Mouse (Mus musculus) heart, embryonic 14.5 days (tissue): ENCODE measurements around the gene Ltn1. TPM values are rescaled to one million over a fixed set of nuclear protein-coding genes. Genes with fewer than 3 reads are reported as not detected.

Source experiments
- ATAC-seq: fragments of 200-750 bp; cut with Nextera tagmentation; 2 replicates; pipeline ENCODE4 v1.8.0; 2017; ENCODE audit warnings: low read depth, moderate TSS enrichment; ENCODE audit not compliant: insufficient number of reproducible peaks, insufficient read depth, low FRiP score
- H3K27ac ChIP-seq, 2 experiments: fragments of 200-500 bp in 1 of 2; fragments of 300-500 bp in 1 of 2; sonication (generic) in 1 of 2; replicated peaks in 1 of 2; 2 replicates each; pipeline ENCODE4 v1.5.1; 2012 to 2014; ENCODE audit warnings: low read depth in 2 of 2, low read length in 2 of 2, control low read depth in 1 of 2, mild to moderate bottlenecking in 1 of 2, mixed read lengths in 1 of 2; ENCODE audit not compliant: control insufficient read depth in 1 of 2, insufficient read depth in 1 of 2
- H3K27me3 ChIP-seq: fragments of 300-500 bp; sonication (generic); 2 replicates; pipeline ENCODE4 v1.6.1; 2014; ENCODE audit warnings: mild to moderate bottlenecking, low read length, control low read depth; ENCODE audit not compliant: control insufficient read depth, insufficient read depth
- H3K36me3 ChIP-seq: fragments of 300-500 bp; sonication (generic); 2 replicates; pipeline ENCODE4 v1.6.1; 2014; ENCODE audit warnings: mild to moderate bottlenecking, control low read depth, low read length, mixed read lengths; ENCODE audit not compliant: control insufficient read depth, insufficient read depth
- H3K4me1 ChIP-seq, 2 experiments: fragments of 200-500 bp in 1 of 2; fragments of 300-500 bp in 1 of 2; sonication (generic) in 1 of 2; 2 replicates each; pipeline ENCODE4 v1.6.1; 2012 to 2014; ENCODE audit warnings: low read length in 2 of 2, control low read depth in 1 of 2, mixed read lengths in 1 of 2; ENCODE audit not compliant: control insufficient read depth in 2 of 2, insufficient read depth in 2 of 2
- H3K4me2 ChIP-seq: fragments of 300-500 bp; sonication (generic); 2 replicates; pipeline ENCODE4 v1.6.1; 2014; ENCODE audit warnings: mild to moderate bottlenecking, low read length
- H3K4me3 ChIP-seq, 2 experiments: fragments of 200-500 bp in 1 of 2; fragments of 300-500 bp in 1 of 2; sonication (generic) in 1 of 2; 2 replicates each; pipeline ENCODE4 v1.5.1; 2012 to 2014; ENCODE audit warnings: low read length in 2 of 2, mild to moderate bottlenecking in 2 of 2, control low read depth in 1 of 2, low read depth in 1 of 2, moderate library complexity in 1 of 2; ENCODE audit not compliant: control insufficient read depth in 1 of 2, insufficient read depth in 1 of 2
- H3K9ac ChIP-seq: fragments of 300-500 bp; sonication (generic); 2 replicates; pipeline ENCODE4 v1.6.1; 2014; ENCODE audit warnings: mild to moderate bottlenecking, low read length
- H3K9me3 ChIP-seq: fragments of 300-500 bp; sonication (generic); 2 replicates; pipeline ENCODE4 v1.6.1; 2016; ENCODE audit warnings: low read length, control low read depth; ENCODE audit not compliant: control insufficient read depth
- WGBS: fragments of 180-500 bp; shearing (Covaris S2); extraction: QIAGEN DNeasy Blood & Tissue Kit; methylation state at CpG from one replicate; pipeline ENCODE4 v1.1.7; 2014; 5-methylcytosine and 5-hydroxymethylcytosine counted together
- polyA plus RNA-seq: library from polyadenylated mRNA; unstranded; fragments of >200 nt; fragmentation: Nextera tagmentation; extraction: Ambion mirVana; gene quantifications from 2 replicates; pipeline ENCODE4 v1.2.1, GENCODE M21; 2014

Ltn1 gene
- polyA plus RNA-seq, 1 experiment from 2014 or later: 24.6 TPM

GRCm38 (mm10) chr16:87435411-87436205 lies 3.2 kb upstream of the Ltn1 start:
- Histone ChIP-seq H3K36me3 (peaks cover 13% of the 10 kb centered on the region), H3K27ac (no peak overlapping the region), H3K4me1 (peaks cover 0 to 15% of the 10 kb centered on the region in 2 experiments; a peak in 3 of 4 replicates), H3K9ac (no peak overlapping the region), H3K9me3 (no peaks in the 10 kb centered on the region), H3K4me2 (no peak overlapping the region), H3K27me3 (no peaks in the 10 kb centered on the region), H3K4me3 (no peak overlapping the region)
- 80% methylated on average over 13 of the region's 13 CpGs for WGBS
- no peak for ATAC-seq

- no peak overlapping the region for H3K4me3 ChIP-seq
- no peak for ATAC-seq
- peaks cover 13% of the 10 kb centered on the region for H3K36me3 ChIP-seq
- peaks cover 0 to 15% of the 10 kb centered on the region in 2 experiments; a peak in 3 of 4 replicates for H3K4me1 ChIP-seq
- H3K27me3 ChIP-seq: no peaks in the 10 kb centered on the region
- H3K9me3 ChIP-seq: no peaks in the 10 kb centered on the region
- H3K9ac ChIP-seq: no peak overlapping the region
- H3K4me2 ChIP-seq: no peak overlapping the region
- 69% methylated on average over 6 of the region's 6 CpGs for WGBS
- no peak overlapping the region for H3K27ac ChIP-seq
These were observed 2.5 kb upstream of the Ltn1 start for GRCm38 (mm10) chr16:87434946-87435345.

GRCm38 (mm10) chr16:87434266-87434665 lies 1.9 kb upstream of the Ltn1 start:
- WGBS: 87% methylated on average over 7 of the region's 7 CpGs
- Histone ChIP-seq H3K4me2 (no peak overlapping the region), H3K9me3 (no peaks in the 10 kb centered on the region), H3K4me1 (peaks cover 0 to 11% of the 10 kb centered on the region in 2 experiments; a peak in 2 of 4 replicates), H3K27me3 (no peaks in the 10 kb centered on the region), H3K36me3 (peaks cover 13% of the 10 kb centered on the region), H3K27ac (no peak overlapping the region), H3K4me3 (no peak overlapping the region), H3K9ac (no peak overlapping the region)
- ATAC-seq: no peak

GRCm38 (mm10) chr16:87427516-87427915 lies 4.9 kb downstream of the Ltn1 start:
- peaks cover 0 to 11% of the 10 kb centered on the region in 2 experiments; a peak in 2 of 4 replicates for H3K4me1 ChIP-seq
- H3K4me2 ChIP-seq: no peak overlapping the region
- H3K9ac ChIP-seq: no peak overlapping the region
- whole genome bisulfite sequencing: 84% methylated on average over 8 of the region's 8 CpGs
- no peaks in the 10 kb centered on the region for H3K9me3 ChIP-seq
- no peak overlapping the region for H3K27ac ChIP-seq
- ATAC-seq: no peak
- H3K4me3 ChIP-seq: no peak overlapping the region
- no peaks in the 10 kb centered on the region for H3K27me3 ChIP-seq
- H3K36me3 ChIP-seq: peaks cover 48% of the 10 kb centered on the region

GRCm38 (mm10) chr16:87420662-87421061 lies 11.8 kb downstream of the Ltn1 start:
- no peaks in the 10 kb centered on the region for H3K4me1 ChIP-seq
- H3K27me3 ChIP-seq: no peaks in the 10 kb centered on the region
- no peak overlapping the region for H3K27ac ChIP-seq
- H3K36me3 ChIP-seq: peaks cover 97% of the 10 kb centered on the region
- H3K4me2 ChIP-seq: no peak overlapping the region
- ATAC-seq: no peak
- no peak overlapping the region for H3K9ac ChIP-seq
- H3K9me3 ChIP-seq: peaks cover 10% of the 10 kb centered on the region
- 94% methylated on average over 8 of the region's 8 CpGs for WGBS
- H3K4me3 ChIP-seq: no peak overlapping the region

GRCm38 (mm10) chr16:87405001-87405400 lies 27.4 kb downstream of the Ltn1 start:
- no peak overlapping the region for H3K4me3 ChIP-seq
- no peak overlapping the region for H3K9ac ChIP-seq
- no peak overlapping the region for H3K27ac ChIP-seq
- no peaks in the 10 kb centered on the region for H3K27me3 ChIP-seq
- peaks cover 94% of the 10 kb centered on the region for H3K36me3 ChIP-seq
- no peak for ATAC-seq
- H3K4me2 ChIP-seq: no peak overlapping the region
- no peaks in the 10 kb centered on the region for H3K4me1 ChIP-seq
- 85% methylated on average over 3 of the region's 3 CpGs for WGBS
- H3K9me3 ChIP-seq: no peaks in the 10 kb centered on the region

- peaks cover 72% of the 10 kb centered on the region for H3K36me3 ChIP-seq
- no peaks in the 10 kb centered on the region for H3K9me3 ChIP-seq
These were observed 38.4 kb downstream of the Ltn1 start for GRCm38 (mm10) chr16:87393813-87394548.

More at GRCm38 (mm10) chr16:87393813-87394548, 38.4 kb downstream of the Ltn1 start:
- no peak overlapping the region for H3K4me3 ChIP-seq
- H3K4me2 ChIP-seq: no peak overlapping the region
- 33% methylated on average over 16 of the region's 16 CpGs for WGBS
- H3K9ac ChIP-seq: no peak overlapping the region
- peaks cover 0 to 3% of the 10 kb centered on the region in 2 experiments; a peak in 1 of 4 replicates for H3K4me1 ChIP-seq
- no peaks in the 10 kb centered on the region for H3K27me3 ChIP-seq
- H3K27ac ChIP-seq: no peak overlapping the region
- 0 out of 2 replicates have a peak, but pooled peaks have one; percentile 56 for ATAC-seq
